Mouse (Mus musculus) MEL (cell line): Measurements from ENCODE around the gene Kcnt2.
A peak's percentile ranks its signal among the peaks of the same experiment; 100 is the strongest.

Experiments used
- CTCF ChIP-seq, 3 experiments: IDR thresholded peaks in 2 of 3; conservative IDR thresholded peaks in 1 of 3; 2 replicates each; pipeline ENCODE4 v1.5.1; 2011 to 2012; ENCODE audit warnings: low read length in 3 of 3, low read depth in 2 of 3, mild to moderate bottlenecking in 2 of 3, improper control_type of control experiment in 1 of 3, inconsistent platforms in 1 of 3, mixed read lengths in 1 of 3, moderate library complexity in 1 of 3; ENCODE audit not compliant: control insufficient read depth in 1 of 3, insufficient read depth in 1 of 3, poor library complexity in 1 of 3, severe bottlenecking in 1 of 3
- E2F4 ChIP-seq: IDR thresholded peaks from 2 replicates; pipeline ENCODE4 v1.6.1; 2011; ENCODE audit warnings: low read depth, low read length, improper control_type of control experiment, borderline replicate concordance
- ELF1 ChIP-seq: IDR thresholded peaks from 2 replicates; pipeline ENCODE4 v1.6.1; 2014; ENCODE audit warnings: low read depth, mild to moderate bottlenecking, inconsistent platforms, low read length, improper control_type of control experiment, moderate library complexity
- HCFC1 ChIP-seq: IDR thresholded peaks from 2 replicates; pipeline ENCODE4 v1.6.1; 2012; ENCODE audit warnings: low read depth, mild to moderate bottlenecking, inconsistent platforms, low read length, improper control_type of control experiment, moderate library complexity
- MAX ChIP-seq: IDR thresholded peaks from 2 replicates; pipeline ENCODE4 v1.6.1; 2011; ENCODE audit warnings: low read length, improper control_type of control experiment
- MAZ ChIP-seq: IDR thresholded peaks from 2 replicates; pipeline ENCODE4 v1.6.1; 2012; ENCODE audit warnings: low read depth, mild to moderate bottlenecking, inconsistent platforms, low read length, improper control_type of control experiment
- NELFE ChIP-seq: IDR thresholded peaks from 2 replicates; pipeline ENCODE4 v1.6.1; 2011; ENCODE audit warnings: low read depth, low read length, improper control_type of control experiment
- POLR2A ChIP-seq, 2 experiments: IDR thresholded peaks; 2 replicates each; pipeline ENCODE4 v1.6.1; 2011 to 2012; ENCODE audit warnings: low read length in 2 of 2, mild to moderate bottlenecking in 2 of 2, control low read depth in 1 of 2, improper control_type of control experiment in 1 of 2, low read depth in 1 of 2, moderate library complexity in 1 of 2; ENCODE audit not compliant: control insufficient read depth in 1 of 2, insufficient read depth in 1 of 2, poor library complexity in 1 of 2
- RAD21 ChIP-seq: IDR thresholded peaks from 2 replicates; pipeline ENCODE4 v1.6.1; 2011; ENCODE audit warnings: mild to moderate bottlenecking, low read depth, low read length, improper control_type of control experiment
- RCOR1 ChIP-seq: IDR thresholded peaks from 2 replicates; pipeline ENCODE4 v1.6.1; 2012; ENCODE audit warnings: low read depth, mild to moderate bottlenecking, inconsistent platforms, low read length, improper control_type of control experiment

- TF ChIP-seq POLR2A (IDR thresholded peaks at IDR 0.05; ENCODE audit: control insufficient read depth in 1 of 2, insufficient read depth in 1 of 2, low read depth in 1 of 2, low read length in 2 of 2, poor library complexity in 1 of 2) (no peak), CTCF (IDR thresholded peaks at IDR 0.05 in 2 of 3, conservative IDR thresholded peaks at IDR 0.05 in 1 of 3; ENCODE audit: control insufficient read depth in 1 of 3, insufficient read depth in 1 of 3, low read depth in 2 of 3, low read length in 3 of 3, poor library complexity in 1 of 3, severe bottlenecking in 1 of 3) (peak; percentile 35 to 94 (median 58)), ELF1 (no peak), RAD21 (peak; percentile 98), E2F4 (no peak), RCOR1 (no peak), HCFC1 (no peak), NELFE (no peak), MAZ (no peak), MAX (peak; percentile 81)
Measured at GRCm38 (mm10) chr1:140531285-140531908, 285.4 kb downstream of the Kcnt2 start.
